Mouse (Mus musculus): ENCODE measurements around the gene Cnn1.
"Not testable (repeated sequence)": the region's sequence is repeated elsewhere in the genome, so short reads cannot be mapped to it uniquely, and the experiment has no call there.

Cnn1 gene

GRCm38 (mm10) chr9:22075778-22076177 is 23.2 kb upstream of the Cnn1 start:
- not testable (repeated sequence) for DNase-seq (ENCODE audit: low spot score in 2 of 2)

DNA sequence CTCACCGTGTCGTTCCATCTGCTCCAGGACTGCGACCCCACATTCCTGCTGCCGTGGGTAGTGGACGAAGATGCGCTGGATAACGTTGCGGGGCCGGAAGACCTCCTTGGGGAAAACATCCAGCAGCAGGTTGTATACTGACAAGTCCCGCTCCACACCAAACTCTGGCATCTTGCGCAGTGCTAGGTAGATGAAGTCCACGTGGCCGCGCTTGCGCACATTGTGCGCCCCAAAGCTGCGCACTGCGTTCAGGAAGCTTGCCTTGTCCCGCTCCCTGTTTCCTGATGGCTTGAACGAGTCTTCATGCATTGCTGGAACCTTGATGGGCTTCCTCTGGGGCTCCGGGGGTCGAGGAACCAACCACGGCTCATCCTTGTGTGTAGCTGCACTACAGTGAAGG is 22.8 kb upstream of the Cnn1 start:
- no peak for DNase-seq (ENCODE audit: low spot score in 2 of 2)

DNA sequence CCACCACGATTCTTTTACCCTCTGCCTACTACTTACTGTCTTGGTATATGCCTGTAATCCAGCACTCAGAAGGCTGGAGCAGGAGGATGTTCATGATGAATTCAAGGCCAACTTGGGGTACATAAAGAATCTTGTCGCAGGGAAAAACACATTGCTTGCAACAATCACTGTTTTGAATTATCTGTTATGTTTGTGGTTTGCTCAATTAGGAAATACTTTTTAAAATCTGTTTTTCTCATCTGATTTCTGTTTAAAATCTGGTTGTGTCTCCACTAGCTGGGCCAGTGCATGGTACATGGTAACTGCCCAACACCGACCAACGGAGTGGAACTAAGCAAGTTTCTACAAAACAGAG is 14.4 kb upstream of the Cnn1 start:
- DNase-seq (ENCODE audit: low spot score in 2 of 2) = no peak

DNA sequence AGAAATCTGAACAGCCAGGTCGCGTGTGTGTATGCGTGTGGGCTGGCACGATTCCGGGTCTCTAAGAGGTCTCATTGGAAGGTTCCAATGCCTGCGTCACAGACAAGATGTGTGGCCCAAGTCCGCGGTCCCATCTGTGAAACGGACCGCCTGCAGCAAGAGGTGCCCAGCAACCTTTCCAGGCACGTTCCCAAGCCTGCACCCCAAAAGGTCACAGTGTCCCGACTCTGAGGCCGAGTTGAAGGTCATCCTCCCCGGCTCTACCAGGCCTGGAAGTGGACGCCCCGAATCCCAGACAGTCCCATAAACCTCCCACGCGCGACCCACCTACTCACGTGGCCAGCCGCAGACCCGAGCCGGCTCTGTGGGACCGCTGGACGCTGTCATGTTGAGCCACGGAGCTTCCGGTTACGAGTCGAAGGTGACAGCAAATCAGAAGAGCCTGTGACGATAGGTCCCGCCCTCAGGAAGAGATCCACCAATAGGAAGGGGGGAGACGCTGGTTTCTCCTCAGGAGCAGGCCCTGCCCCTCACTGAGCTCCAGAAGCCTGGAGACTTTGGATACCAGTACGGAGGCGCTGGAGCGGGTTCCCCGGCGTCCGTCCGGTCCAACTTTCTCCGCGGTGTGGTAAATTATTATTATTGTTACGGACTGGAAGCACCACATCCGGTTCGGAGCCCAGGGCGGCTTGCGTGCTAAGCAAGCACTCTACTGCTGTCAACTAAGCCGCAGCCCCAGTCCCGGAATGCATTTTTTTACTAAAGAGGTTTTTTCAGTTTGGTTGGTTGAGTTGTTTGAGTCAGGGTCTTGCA is 13.8 kb upstream of the Cnn1 start, which contains the start of gene Ecsit:
Ecsit (minus strand) TSS at position 417 of the 813 bp plus-strand sequence.
- peak; percentile 82 to 84 for DNase-seq (ENCODE audit: low spot score in 2 of 2)

DNA sequence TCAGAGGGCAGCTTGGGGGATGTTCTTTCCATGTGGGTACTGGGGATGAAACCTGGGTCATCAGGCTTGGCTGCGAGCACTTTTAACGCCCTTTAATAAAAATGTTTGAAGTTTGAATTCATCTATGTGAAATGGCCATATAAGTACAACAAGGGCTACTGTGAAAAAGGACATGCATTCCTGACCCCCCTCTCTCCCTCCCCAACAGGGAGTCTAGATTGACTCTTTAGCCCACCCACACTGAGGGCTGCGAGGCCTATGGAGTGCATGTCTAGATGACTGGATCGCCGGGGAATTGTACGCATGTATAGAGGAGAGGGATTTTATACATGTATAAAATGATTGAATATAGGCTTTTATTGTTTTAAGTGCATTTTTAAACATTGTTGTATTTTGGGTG is 13.0 kb upstream of the Cnn1 start:
- no peak for DNase-seq (ENCODE audit: low spot score in 2 of 2)

GRCm38 (mm10) chr9:22087034-22087618 is 11.9 kb upstream of the Cnn1 start:
- DNase-seq (ENCODE audit: low spot score in 2 of 2) = no peak

DNA sequence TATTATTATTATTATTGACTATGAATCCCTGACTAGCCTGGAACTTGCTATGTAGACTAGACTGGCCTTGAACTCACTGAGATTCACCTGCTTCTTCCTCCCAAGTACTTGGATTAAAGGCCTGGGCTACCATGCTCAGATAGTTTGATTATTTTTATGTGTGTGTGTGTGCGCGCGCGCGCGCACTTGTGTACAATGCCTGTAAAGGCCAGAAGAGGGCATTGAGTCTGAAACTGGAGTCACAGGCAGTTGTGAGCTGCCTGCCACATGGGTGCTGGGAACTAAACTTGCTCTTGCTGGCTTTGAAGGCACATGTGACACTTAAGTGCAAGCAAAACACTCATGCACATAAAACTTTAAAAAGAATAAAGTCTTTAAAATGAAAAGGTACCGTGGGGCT is 9.7 kb upstream of the Cnn1 start:
- no peak for DNase-seq (ENCODE audit: low spot score in 2 of 2)

GRCm38 (mm10) chr9:22089986-22090385 is 9.0 kb upstream of the Cnn1 start:
- DNase-seq (ENCODE audit: low spot score in 2 of 2) = no peak

- DNase-seq (ENCODE audit: low spot score in 2 of 2) = no peak
Measured at GRCm38 (mm10) chr9:22092746-22093145, 6.3 kb upstream of the Cnn1 start.

- DNase-seq (ENCODE audit: low spot score in 2 of 2) = peak; percentile 72 to 84
Measured at GRCm38 (mm10) chr9:22095854-22096307, 3.1 kb upstream of the Cnn1 start.

- no peak for DNase-seq (ENCODE audit: low spot score in 2 of 2)
Measured at GRCm38 (mm10) chr9:22099922-22100321, 906 bp downstream of the Cnn1 start.

DNA sequence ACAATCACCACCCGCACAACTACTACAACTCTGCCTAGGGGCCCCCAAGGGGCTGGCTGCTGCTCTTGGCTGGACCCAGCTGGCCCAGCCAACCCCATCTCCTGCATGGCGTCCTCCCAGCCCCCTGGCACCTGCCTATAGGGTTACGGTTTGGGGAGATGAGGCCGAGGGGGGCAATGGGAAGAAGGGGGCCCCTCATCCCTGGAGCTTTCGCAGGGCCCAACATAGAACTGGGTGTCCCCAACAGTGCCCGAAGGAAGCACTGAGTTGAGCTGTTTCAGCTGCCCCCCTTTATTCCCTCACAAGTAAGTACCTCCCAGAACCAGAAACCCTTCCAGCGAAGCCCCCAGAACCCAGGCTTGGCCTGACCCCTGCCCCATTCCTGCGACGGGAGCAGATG is 9.2 kb downstream of the Cnn1 start:
- DNase-seq (ENCODE audit: low spot score in 2 of 2) = no peak

DNA sequence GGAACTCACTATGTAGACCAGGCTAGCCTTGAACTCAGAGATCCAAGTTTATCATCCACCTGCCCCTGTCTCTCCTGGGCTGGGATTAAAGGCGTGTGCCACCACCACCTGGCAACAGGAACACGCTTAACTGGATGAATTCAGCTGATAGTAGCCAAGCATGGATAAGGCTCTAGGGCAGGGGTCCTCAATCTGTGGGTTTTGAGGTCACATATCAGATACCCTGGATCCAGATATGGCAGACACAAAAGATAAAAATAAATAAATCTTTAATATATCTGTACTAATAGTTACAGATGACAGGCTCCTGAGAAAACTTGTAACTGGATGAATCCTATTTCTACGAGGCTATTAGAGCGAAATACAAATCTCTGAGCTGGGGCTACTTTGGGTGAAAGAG is 16.6 kb downstream of the Cnn1 start:
- DNase-seq (ENCODE audit: low spot score in 2 of 2) = no peak

- no peak for DNase-seq (ENCODE audit: low spot score in 2 of 2)
Measured at GRCm38 (mm10) chr9:22116086-22116485, 17.1 kb downstream of the Cnn1 start.

- DNase-seq (ENCODE audit: low spot score in 2 of 2) = peak; percentile 85 to 89
Measured at GRCm38 (mm10) chr9:22116740-22117426, 17.9 kb downstream of the Cnn1 start, which contains the start of gene Elof1. TSS of gene Elof1 (minus strand) at chr9:22117172.

DNA sequence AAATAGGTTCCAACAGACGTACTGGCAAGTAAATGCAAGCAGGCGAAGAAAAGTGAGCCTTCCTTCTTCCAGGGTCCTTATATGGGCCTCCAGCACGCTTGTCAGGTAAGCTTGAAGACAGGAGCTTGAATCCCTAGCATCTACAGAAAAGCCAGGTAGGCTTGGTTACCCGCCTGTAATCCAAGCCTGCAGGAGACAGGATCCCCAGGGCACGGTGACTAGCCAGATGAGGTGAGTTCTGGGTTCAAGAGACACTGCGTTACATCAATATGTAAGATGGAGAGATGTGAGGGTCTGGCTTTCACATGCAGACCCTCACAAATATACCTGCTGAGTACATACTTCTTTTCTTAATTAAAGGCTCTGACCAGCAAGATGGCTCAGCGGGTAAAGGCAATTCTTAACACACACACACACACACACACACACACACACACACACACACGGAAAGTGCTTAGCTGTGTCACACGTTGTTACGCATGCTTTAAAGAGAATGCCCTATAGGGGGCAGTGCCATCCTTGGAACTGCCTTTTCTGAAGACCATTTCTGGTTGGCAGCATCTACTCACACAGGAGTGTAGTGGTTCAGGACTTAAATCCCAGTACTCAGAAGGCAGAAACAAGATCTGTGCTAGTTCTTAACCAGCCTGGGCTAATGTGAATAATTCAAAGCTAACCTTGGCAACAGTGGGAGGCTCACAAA is 18.9 kb downstream of the Cnn1 start:
- peak in 1 of 2 experiments; percentile 57 for DNase-seq (ENCODE audit: low spot score in 2 of 2)

DNA sequence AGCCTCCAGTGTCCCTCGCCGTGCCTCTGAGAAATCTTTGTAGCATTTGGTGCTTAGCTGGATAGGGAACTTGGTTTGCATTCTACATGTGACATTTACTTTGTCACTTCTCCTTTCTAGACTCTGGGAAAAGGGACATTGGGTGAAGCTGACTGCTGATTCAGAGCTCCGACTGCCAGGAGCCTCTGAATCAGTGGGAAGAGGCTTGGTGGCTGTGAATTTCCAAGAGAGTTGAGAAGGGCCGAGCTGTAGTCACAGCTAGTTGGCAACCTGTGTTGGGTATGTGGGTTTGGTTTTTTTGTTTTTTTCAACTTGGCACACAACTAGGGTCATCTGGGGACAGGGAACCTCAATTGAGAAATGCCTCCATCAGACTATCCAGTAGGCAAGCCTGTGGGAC is 20.5 kb downstream of the Cnn1 start:
- no peak for DNase-seq (ENCODE audit: low spot score in 2 of 2)

DNA sequence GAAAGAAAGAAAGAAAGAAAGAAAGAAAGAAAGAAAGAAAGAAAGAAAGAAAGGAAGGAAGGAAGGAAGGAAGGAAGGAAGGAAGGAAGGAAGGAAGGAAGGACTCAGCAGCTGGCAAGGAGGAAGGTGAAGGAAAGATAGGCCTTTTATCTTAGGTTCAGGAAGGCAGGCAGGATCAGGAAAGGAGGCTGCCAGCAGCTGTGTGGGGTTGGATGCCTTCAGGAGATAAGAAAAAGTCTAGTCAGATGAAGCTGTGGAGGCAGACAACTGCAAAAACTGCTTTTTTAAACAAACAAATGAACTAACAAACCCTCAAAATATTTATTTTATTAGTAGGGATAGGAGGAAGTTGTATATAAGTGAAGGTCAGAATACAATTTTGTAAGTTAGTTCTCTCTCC is 22.5 kb downstream of the Cnn1 start:
- DNase-seq (ENCODE audit: low spot score in 2 of 2) = no peak

DNA sequence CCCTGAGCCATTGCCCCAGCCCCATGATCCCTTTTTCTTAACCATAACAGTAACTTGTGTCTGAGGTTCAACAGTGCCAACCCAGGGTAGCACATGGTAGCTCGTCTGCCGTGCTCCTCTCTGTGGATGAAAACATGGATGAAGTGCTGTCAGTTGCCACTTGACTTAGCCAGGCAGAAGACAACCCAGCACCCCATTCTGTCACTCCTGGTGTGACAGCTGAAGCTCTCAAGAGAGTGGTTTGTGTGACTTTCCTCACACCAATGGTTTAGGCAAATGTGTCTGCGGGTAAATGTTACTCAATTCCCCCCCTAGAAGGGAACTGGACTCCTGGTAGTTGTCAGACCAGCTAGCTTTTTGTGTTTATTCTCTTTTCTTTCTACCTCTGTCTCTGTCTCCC is 23.0 kb downstream of the Cnn1 start:
- DNase-seq (ENCODE audit: low spot score in 2 of 2) = no peak

- DNase-seq (ENCODE audit: low spot score in 2 of 2) = peak; percentile 30 to 45
Measured at GRCm38 (mm10) chr9:22123069-22123609, 24.1 kb downstream of the Cnn1 start.

- DNase-seq (ENCODE audit: low spot score in 2 of 2) = no peak
Measured at GRCm38 (mm10) chr9:22124169-22124568, 25.2 kb downstream of the Cnn1 start.

Data from spleen, postnatal 14 days (tissue).